Mouse (Mus musculus) splenic B cell, adult 2 months (primary cell): ENCODE data around the gene Cnst.

Source experiments
- DNase-seq: peaks from one replicate; pipeline ENCODE4 v3.0.0-alpha.2; 2011; ENCODE audit warnings: low read depth, low spot score
- H3K27me3 ChIP-seq: 2 replicates; pipeline ENCODE4 v1.6.1; 2012; ENCODE audit warnings: mild to moderate bottlenecking, low read length, moderate library complexity, mixed read lengths; ENCODE audit not compliant: control insufficient read depth, poor library complexity, insufficient read depth, severe bottlenecking
- H3K36me3 ChIP-seq: 2 replicates; pipeline ENCODE4 v1.6.1; 2012; ENCODE audit warnings: mild to moderate bottlenecking, low read length, moderate library complexity, mixed read lengths; ENCODE audit not compliant: control insufficient read depth, poor library complexity, insufficient read depth, severe bottlenecking

The Cnst gene

DNA sequence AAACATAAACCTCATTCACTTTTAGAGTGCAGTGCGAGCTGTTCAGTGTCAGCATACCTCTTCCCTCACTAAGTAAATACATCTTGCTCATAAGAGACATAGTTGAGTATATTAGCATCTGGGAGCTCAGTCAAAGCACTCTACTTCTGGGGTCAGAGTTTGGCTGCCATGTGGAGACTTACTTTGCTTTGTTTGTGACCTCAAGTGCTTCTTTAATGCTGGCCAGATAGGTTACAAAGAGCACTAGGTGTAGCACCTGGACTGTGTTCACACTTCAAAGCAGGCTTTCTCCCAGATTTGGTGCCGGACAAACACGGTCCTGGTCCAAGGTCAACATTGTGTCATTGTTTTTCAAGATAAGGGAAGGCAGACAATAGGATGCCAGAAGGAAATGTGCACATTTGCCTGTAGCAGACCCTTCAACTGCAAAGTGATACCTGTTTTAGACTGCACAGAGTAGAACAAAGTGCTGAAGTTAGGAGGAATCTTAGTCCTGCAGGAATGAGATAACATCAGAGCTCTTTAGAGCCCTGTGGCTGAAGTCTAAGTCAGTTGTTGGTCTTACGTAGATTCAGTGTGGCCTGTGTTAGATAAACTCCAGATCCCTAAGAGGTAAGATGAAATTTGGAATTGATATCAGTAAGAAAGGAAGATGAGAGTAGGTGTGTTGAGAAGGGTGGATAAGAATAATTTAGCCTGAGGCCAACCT lies 22.7 kb downstream of the Cnst start:
- no peaks in the 10 kb centered on the region for H3K36me3 ChIP-seq
- no peaks in the 10 kb centered on the region for H3K27me3 ChIP-seq
- no peak for DNase-seq

DNA sequence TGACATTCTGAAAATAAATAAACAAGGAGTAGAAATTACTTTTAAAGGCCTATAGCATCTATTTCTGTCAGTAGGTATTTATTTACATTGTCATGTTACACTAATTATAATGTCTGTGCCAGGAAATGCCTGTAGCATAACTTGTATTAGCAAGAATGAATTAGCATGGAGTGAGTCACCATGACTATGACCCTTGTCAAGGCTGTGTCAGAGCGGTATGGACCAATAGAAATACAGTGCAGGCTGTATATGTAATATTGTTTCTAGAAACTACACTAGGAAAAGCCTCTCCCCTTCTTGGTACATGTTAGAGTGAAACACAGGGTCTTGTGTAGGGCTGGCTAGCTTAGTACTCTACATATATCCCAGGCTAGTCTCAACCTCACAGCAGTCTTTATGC lies 24.3 kb downstream of the Cnst start:
- no peak for DNase-seq
- H3K27me3 ChIP-seq: no peaks in the 10 kb centered on the region
- no peaks in the 10 kb centered on the region for H3K36me3 ChIP-seq

DNA sequence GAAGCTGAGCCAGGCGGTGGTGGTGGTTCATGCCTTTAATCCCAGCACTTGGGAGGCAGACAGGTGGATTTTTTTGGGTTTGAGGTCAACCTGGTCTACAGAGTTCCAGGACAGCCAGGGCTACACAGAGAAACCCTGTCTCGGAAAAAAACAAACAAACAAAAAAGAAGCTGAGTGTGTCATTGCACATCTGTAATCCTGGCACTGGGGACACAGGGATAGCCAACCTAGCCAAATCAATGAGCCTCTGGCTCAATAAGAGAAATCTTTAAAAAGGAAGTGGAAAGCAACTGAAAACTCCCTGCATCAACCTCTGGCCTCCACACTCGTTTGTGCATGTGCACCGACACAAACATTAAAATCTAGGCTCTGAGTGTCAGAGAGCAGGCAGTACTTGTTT lies 25.5 kb downstream of the Cnst start:
- no peaks in the 10 kb centered on the region for H3K36me3 ChIP-seq
- DNase-seq: no peak
- no peaks in the 10 kb centered on the region for H3K27me3 ChIP-seq

DNA sequence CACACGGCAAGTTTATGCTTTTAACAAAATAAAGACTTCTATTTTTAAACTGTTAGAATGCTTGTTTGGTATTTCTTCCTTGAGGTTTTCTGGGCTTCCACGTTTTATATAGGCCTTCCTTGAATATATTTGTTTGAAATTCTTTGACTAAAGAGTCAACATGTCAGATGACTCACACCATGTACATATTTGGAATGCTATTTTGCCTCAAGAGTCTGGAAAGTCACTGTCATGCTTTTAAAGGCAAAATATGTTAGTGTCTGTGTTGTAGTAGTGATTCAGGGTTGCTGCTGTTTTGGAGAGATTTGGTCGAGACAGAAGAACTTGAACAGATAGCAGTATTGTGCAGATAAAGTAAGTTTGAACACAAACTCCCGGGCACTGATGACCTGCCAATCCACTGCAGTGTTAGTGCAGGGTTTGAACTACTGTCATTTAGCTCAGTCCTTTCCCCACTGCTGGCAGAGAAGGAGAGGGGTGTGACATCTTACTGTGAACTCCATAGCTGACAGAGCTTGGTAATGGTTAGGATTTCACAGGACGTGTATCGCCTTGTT lies 27.6 kb downstream of the Cnst start:
- H3K27me3 ChIP-seq: no peaks in the 10 kb centered on the region
- DNase-seq: no peak
- H3K36me3 ChIP-seq: no peaks in the 10 kb centered on the region

DNA sequence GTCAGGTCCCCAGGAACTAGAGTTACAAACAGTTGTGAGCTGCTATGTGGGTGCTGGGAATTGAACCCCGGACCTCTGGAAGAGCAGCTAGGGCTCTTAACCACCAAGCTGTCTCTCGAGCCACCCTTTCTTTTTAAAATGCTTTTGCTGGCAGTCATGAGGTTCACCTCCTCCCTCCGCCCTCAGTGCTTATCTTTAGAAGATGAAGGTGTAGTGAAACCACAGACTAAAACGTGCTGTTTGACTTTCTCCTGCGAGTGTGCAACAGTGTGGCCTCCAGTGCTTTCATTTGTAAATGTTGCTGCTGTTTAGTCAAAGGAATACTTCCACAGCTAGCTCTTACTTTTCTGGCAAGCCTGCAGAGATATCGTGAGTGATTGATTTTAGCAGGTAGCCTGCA lies 32.5 kb downstream of the Cnst start:
- no peak for DNase-seq
- Histone ChIP-seq H3K36me3 (no peaks in the 10 kb centered on the region), H3K27me3 (no peaks in the 10 kb centered on the region)

DNA sequence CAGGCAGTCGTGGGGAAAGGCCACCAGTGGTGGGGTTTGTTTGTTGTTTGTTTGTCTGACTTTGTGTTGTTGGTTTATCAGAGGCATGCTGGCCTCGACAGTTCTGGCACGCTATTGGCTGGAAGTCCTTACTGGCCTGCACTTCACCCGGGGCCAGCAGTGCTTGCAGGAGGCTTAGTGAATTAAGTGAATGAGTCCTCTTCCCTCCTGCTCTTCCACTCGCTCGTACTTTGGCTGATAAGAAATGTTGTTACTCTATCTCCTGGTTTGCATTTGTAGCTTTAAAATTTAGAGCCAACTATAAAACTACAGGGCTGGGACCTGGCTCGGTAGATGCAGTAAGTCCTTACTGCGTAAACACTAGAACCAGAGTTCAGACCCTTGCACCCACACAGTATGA lies 34.0 kb downstream of the Cnst start:
- H3K27me3 ChIP-seq: no peaks in the 10 kb centered on the region
- no peak for DNase-seq
- no peaks in the 10 kb centered on the region for H3K36me3 ChIP-seq

DNA sequence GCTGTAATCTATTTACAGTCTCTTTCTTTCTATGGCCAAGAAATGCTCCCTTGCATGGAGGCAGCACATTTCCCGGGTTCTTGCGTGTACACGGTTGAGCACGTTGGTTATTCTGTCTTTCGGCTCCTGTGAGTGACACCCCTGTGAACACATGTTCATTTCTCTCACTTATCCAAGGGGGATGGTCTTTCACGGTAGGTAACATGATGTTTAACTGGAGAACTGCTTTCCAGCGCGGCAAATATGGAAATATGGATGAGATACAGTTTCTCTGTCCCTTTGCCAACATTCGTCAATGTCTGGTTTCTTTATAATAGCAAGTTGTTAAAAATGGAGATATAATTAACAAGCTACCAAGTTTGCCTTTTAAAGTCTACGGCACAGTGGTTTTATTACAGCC lies 35.3 kb downstream of the Cnst start:
- no peaks in the 10 kb centered on the region for H3K27me3 ChIP-seq
- no peak for DNase-seq
- H3K36me3 ChIP-seq: no peaks in the 10 kb centered on the region

DNA sequence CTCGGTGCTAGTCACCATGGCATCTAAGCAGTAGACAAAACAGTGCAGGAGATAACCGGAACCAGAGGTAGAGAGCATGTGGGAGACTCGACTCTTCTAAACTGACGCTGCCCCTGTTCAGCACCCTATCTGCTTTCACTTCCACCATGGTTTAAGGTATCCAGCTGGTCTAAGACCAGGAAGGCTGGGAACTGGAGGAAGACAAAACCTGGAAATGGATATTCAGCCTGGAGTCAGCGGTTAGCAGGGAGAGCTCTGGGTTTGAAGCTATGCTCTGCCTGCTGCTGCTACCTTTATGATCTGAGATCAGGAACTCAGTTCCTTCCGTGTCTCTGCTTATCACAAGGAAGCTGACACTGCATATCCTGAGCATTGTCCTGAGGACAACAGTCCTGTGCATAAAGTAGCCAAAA lies 35.9 kb downstream of the Cnst start:
- no peak for DNase-seq
- Histone ChIP-seq H3K27me3 (no peaks in the 10 kb centered on the region), H3K36me3 (no peaks in the 10 kb centered on the region)

DNA sequence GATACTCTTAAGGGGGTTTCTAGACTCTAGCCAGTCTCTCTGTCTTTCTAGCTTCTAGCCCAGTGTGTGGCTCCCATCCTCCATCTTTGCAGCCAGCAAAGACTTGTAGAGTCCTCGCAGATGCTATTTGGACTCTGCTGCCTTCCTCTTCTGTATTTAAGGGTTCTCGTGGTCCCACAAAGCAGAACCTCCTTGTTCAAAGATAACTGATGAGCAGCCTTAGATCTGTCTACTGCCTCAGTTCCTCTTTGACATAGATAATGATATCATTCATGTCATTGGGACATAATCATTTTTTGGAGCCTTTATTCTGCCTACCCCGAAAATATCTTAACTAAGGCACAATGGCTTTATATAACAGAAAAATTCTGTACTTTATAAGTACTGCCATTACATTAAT lies 36.9 kb downstream of the Cnst start:
- no peak for DNase-seq
- no peaks in the 10 kb centered on the region for H3K36me3 ChIP-seq
- no peaks in the 10 kb centered on the region for H3K27me3 ChIP-seq

DNA sequence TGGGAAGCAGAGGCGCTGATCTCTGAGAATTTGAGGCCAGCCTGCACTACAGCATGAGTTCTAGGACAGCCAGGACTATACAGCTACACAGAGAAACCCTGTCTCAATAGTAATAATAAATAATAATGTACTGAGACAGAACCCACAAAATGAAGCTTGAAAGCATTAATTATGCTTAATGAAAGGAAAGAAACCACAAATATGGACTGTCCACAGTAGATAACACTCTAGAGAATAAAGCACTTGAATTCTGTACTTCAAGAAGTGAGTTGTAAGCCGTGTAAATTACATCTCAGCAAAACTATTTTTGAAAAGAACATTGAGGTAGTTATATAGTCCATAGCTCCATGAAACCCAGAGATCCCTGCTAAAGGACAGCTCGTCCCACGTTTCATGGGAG lies 38.0 kb downstream of the Cnst start:
- Histone ChIP-seq H3K36me3 (no peaks in the 10 kb centered on the region), H3K27me3 (no peaks in the 10 kb centered on the region)
- DNase-seq: no peak

DNA sequence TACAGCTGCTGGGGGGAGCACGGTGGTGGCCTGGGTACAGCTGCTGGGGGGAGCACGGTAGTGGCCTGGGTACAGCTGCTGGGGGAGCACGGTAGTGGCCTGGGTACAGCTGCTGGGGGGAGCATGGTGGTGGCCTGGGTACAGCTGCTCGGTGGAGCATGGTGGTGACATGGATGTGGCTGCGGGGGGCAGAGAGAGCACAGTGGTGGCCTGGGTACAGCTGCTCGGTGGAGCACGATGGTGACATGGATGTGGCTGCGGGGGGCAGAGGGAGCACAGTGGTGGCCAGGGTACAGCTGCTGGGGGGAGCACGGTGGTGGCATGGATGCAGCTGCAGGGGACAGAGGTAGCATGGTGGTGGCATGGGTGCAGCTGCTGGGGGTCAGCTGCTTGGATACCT lies 39.5 kb downstream of the Cnst start:
- DNase-seq: no peak
- no peaks in the 10 kb centered on the region for H3K36me3 ChIP-seq
- H3K27me3 ChIP-seq: no peaks in the 10 kb centered on the region

DNA sequence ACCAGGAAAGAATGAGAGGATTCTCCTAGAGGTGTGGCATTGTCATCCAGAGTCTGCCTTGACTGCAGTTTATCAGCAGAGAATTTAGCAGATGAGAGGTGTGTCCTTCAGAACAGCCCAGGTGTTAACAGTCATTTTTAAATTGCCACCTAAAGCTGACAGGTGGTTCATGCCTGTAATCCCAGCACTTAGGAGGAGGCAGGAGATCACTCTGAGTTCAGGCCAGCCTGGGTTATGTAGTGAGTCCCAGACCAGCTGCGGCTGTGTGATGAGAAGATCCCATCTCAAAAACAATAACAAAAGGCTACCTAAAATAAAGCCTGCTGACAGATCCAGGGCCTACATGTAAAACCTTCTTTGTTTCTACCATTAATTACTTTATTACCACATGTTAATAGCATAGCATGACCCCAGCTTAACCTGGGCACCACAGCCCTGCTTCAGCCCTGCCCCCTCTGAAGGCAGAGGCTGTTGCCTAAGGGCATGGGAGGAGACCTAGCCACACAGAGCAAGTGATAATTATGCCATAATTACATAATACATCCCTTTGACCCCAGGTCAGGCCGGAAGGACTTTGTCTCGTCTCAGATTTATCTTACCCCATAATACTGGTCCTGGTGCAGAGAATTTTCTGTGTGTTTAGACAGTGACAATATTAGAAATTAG lies 40.4 kb downstream of the Cnst start:
- no peak for DNase-seq
- Histone ChIP-seq H3K36me3 (no peaks in the 10 kb centered on the region), H3K27me3 (no peaks in the 10 kb centered on the region)

DNA sequence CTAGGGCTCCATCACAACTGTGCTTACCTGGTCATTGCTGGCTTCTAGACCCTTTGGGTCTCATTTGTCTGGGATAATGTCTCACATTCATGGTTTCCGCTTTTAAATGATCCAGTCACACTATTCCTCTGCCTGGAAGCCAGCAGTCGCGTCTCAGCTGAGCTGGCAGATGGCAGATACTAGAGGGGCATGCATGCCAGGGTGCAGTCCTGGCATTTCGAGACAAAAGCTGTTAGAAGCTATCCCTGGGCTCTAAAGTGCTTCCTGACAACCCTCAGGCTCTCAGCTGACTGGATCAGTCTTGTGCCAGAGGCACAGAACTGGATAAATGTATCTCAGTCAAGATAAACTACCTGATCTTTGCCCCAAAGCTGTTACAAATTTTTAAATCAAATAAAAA lies 42.1 kb downstream of the Cnst start:
- Histone ChIP-seq H3K36me3 (peaks cover 1% of the 10 kb centered on the region; the same call in 1 of the 2 replicates), H3K27me3 (no peaks in the 10 kb centered on the region)
- DNase-seq: no peak

DNA sequence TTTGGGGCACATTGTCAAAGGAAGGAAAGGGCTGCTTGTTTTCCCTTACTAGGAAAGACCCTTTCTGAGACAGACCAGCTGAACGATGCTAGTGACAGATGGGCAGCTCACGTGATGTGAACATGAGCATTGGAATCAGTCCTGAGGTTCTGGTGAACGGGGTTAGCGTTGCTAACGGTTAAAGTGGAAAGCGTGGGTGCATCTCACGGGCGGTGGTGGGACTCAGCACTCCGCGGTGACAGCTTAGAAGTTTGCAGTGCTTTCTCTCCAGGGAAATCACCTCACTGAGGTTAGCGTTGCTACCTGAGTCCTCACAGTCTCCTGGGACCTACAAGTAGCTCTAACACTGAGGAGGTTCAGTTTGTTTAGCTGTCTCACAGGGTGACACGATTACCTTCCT lies 45.5 kb downstream of the Cnst start:
- Histone ChIP-seq H3K36me3 (peaks cover 2% of the 10 kb centered on the region; the same call in 1 of the 2 replicates), H3K27me3 (no peaks in the 10 kb centered on the region)
- no peak for DNase-seq

DNA sequence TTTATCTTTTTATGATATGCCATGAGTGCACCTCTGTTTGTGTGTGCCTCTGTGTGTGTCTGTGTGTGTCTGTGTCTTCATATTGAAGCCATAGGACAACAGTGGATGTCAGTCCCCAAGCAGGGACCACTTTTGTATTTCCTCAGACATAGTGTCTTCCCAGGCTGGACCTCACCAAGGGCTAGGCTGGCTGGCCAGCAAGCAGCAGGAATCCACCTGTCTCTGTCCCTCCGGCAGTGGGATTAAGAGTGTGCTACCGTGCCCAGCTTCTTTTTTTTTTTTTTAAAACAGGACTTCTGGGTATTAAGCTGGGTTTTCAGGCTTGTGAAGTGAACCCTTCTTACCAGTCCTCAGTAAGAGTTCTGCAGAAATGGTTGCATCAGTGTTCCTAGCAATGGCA lies 46.0 kb downstream of the Cnst start:
- DNase-seq: no peak
- Histone ChIP-seq H3K36me3 (peaks cover 2% of the 10 kb centered on the region; the same call in 1 of the 2 replicates), H3K27me3 (no peaks in the 10 kb centered on the region)
